Mouse (Mus musculus) ES-E14 (cell line): Measurements from ENCODE around the gene Pde4d. TPM values are rescaled to one million over a fixed set of nuclear protein-coding genes. Genes with fewer than 3 reads are reported as not detected.

Source experiments
- DNase-seq: peaks from one replicate; pipeline ENCODE4 v3.0.0-alpha.2; 2013; ENCODE audit warnings: low read depth, low spot score
- H3K27ac ChIP-seq: 2 replicates; pipeline ENCODE4 v1.5.1; 2012; ENCODE audit warnings: low read depth, mild to moderate bottlenecking, low read length, moderate library complexity, mixed read lengths; ENCODE audit not compliant: poor library complexity, insufficient read depth, severe bottlenecking
- H3K36me3 ChIP-seq: 2 replicates; pipeline ENCODE4 v1.6.1; 2012; ENCODE audit warnings: mild to moderate bottlenecking, low read length, moderate library complexity, mixed read lengths; ENCODE audit not compliant: control insufficient read depth, poor library complexity, insufficient read depth, severe bottlenecking
- H3K4me1 ChIP-seq, 2 experiments: fragments of 150-350 bp in 1 of 2; sonication (generic) in 1 of 2; 2 replicates each; pipeline ENCODE4 v1.6.1; 2012; ENCODE audit warnings: low read length in 2 of 2, mild to moderate bottlenecking in 1 of 2, mixed read lengths in 1 of 2; ENCODE audit not compliant: control insufficient read depth in 2 of 2, insufficient read depth in 2 of 2, poor library complexity in 1 of 2
- H3K4me3 ChIP-seq, 2 experiments: fragments of 150-350 bp in 1 of 2; sonication (generic) in 1 of 2; 2 replicates each; pipeline ENCODE4 v1.5.1; 2012; ENCODE audit warnings: low read length in 2 of 2, low read depth in 1 of 2, mild to moderate bottlenecking in 1 of 2, mixed read lengths in 1 of 2; ENCODE audit not compliant: insufficient read depth in 1 of 2, poor library complexity in 1 of 2, severe bottlenecking in 1 of 2
- H3K9ac ChIP-seq: 2 replicates; pipeline ENCODE4 v1.6.1; 2012; ENCODE audit warnings: low read depth, mild to moderate bottlenecking, low read length, mixed read lengths; ENCODE audit not compliant: poor library complexity, insufficient read depth, severe bottlenecking
- H3K9me3 ChIP-seq: fragments of 150-350 bp; sonication (generic); 2 replicates; pipeline ENCODE4 v1.6.1; 2012; ENCODE audit warnings: low read depth, mild to moderate bottlenecking, low read length; ENCODE audit not compliant: control insufficient read depth, insufficient read depth
- CHD2 ChIP-seq: IDR thresholded peaks from 2 replicates; pipeline ENCODE4 v1.6.1; 2014; ENCODE audit warnings: mild to moderate bottlenecking, low read depth, low read length, inconsistent platforms
- HCFC1 ChIP-seq: IDR thresholded peaks from 2 replicates; pipeline ENCODE4 v1.6.1; 2012; ENCODE audit warnings: low read length, inconsistent platforms, borderline replicate concordance; ENCODE audit not compliant: insufficient read depth
- MAFK ChIP-seq: IDR thresholded peaks from 2 replicates; pipeline ENCODE4 v1.6.1; 2014; ENCODE audit warnings: mild to moderate bottlenecking, low read depth, low read length, inconsistent platforms; ENCODE audit not compliant: insufficient read depth
- ZC3H11A ChIP-seq: IDR thresholded peaks from 2 replicates; pipeline ENCODE4 v1.6.1; 2012; ENCODE audit warnings: low read depth, mild to moderate bottlenecking, inconsistent platforms, low read length, borderline replicate concordance
- ZNF384 ChIP-seq: IDR thresholded peaks from 2 replicates; pipeline ENCODE4 v1.6.1; 2012; ENCODE audit warnings: low read depth, low read length, inconsistent platforms
- in situ Hi-C, 2 experiments: fragments of 600-800 bp; cut with MboI; formaldehyde crosslinking; loops; one replicate each; pipeline ENCODE4 v1.15.1; 2025; ENCODE audit warnings: low sequenced_read_pairs in 2 of 2, inconsistent platforms in 1 of 2; ENCODE audit not compliant: unreplicated experiment in 2 of 2
- total RNA-seq: library from RNA; depleted of rRNA; stranded (reverse); fragments of 300-350 nt; gene quantifications from 2 replicates; pipeline ENCODE4 v1.2.3, GENCODE M21; 2012

The Pde4d gene
- total RNA-seq, 1 experiment, result 10.4 TPM

DNA sequence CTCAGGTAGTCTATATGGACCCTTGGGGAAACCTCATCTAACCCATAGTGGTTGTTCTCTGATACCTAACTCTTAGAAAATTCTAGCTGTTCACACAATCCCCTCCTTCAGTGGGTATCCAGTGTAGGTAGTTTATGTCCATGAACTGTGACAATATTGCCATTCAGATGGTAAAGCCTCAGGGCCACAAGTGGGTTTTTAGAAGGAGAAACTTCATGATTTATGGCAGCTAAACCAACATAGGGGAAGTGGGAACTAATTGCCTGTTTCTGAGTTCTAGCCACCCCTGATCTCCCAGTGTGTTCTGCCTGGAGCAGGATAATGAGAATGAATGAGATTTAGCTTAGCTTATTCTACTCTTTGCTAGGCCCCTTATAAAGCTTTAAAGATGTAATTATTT, 43.1 kb downstream of the Pde4d start:
- in situ Hi-C loops, result no loop called here
- Histone ChIP-seq H3K4me1 (no peaks in the 10 kb centered on the region), H3K9ac (no peak overlapping the region), H3K36me3 (no peaks in the 10 kb centered on the region), H3K27ac (no peak overlapping the region), H3K9me3 (no peaks in the 10 kb centered on the region), H3K4me3 (no peak overlapping the region)
- DNase-seq, result no peak
- TF ChIP-seq ZNF384 (no peak), HCFC1 (no peak), ZC3H11A (no peak), MAFK (no peak), CHD2 (no peak)

DNA sequence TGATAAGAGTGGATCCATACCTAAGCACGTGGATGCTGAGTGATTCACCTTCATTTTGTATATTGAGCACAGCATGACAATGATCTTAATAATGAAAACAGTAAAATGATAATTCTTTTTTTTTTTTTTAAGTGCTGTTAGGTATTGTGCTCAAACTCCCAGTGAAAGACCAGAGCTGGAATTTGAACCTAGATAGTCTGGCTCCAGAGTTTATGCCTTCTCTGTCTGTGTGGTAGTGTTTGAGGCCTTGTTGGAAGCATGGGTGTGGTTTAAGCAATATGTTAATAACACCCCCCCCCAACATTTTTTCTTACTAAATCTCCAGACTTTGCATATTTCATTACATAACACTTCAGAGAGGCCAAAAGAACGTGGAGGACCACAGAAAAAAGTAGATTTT, 44.6 kb downstream of the Pde4d start:
- no peak for DNase-seq
- Histone ChIP-seq H3K9ac (no peak overlapping the region), H3K4me1 (no peaks in the 10 kb centered on the region), H3K27ac (no peak overlapping the region), H3K9me3 (no peaks in the 10 kb centered on the region), H3K36me3 (no peaks in the 10 kb centered on the region), H3K4me3 (no peak overlapping the region)
- in situ Hi-C loops, result no loop called here
- TF ChIP-seq CHD2, result no peak
- no peak for TF ChIP-seq ZC3H11A
- TF ChIP-seq MAFK, result no peak
- no peak for TF ChIP-seq HCFC1
- TF ChIP-seq ZNF384, result no peak

DNA sequence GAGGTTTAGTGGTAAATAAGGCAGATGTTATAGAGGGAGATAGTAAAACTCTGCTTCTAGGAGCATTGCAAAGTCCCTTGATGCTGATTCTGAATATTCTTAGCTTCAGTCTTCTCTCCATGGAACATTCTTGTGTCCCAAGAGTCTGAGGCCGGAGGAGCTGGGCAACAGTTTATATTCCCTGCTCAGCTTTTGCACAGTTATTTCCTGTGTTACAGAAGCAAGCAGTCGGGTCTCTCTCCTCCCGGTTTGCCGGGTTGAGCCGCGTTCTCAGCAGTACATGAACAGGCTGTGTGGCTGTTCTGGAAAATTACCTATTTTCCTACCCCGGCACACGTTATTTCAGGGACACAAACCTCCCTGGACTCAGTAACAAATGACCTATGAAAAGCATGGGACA, 48.0 kb downstream of the Pde4d start:
- Histone ChIP-seq H3K9ac (no peak overlapping the region), H3K36me3 (no peaks in the 10 kb centered on the region), H3K4me3 (no peak overlapping the region), H3K4me1 (no peaks in the 10 kb centered on the region), H3K9me3 (no peaks in the 10 kb centered on the region), H3K27ac (no peak overlapping the region)
- TF ChIP-seq ZC3H11A (no peak), HCFC1 (no peak), MAFK (no peak), ZNF384 (no peak), CHD2 (no peak)
- DNase-seq, result no peak
- in situ Hi-C loops, result no loop called here

DNA sequence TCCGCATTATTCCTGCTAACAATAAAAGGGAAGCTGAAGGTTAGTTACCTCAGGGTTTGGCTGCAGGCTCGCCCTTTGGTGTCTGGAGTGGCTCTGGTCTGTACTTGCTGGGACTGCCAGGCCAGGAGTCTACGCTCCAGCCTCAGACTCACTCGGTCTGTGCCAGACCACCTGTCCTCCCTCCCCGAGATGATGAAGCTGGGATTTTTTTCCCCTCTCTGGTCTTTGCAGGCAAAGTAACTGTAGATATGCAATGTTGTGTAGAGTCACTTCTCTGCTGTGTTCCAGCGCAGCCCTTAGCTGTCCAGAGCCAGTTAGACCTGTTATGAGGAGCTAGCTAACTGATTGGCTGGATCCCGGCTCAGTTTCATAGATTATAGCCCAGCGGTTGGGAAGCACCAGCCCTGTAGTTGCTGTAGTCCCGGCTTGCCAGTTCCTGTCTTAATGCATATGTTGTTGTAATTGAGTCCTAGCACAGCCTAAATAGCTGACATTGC, 48.5 kb downstream of the Pde4d start:
- no peak overlapping the region for H3K27ac ChIP-seq
- TF ChIP-seq HCFC1 (no peak), ZNF384 (no peak), ZC3H11A (no peak), CHD2 (no peak), MAFK (no peak)

DNA sequence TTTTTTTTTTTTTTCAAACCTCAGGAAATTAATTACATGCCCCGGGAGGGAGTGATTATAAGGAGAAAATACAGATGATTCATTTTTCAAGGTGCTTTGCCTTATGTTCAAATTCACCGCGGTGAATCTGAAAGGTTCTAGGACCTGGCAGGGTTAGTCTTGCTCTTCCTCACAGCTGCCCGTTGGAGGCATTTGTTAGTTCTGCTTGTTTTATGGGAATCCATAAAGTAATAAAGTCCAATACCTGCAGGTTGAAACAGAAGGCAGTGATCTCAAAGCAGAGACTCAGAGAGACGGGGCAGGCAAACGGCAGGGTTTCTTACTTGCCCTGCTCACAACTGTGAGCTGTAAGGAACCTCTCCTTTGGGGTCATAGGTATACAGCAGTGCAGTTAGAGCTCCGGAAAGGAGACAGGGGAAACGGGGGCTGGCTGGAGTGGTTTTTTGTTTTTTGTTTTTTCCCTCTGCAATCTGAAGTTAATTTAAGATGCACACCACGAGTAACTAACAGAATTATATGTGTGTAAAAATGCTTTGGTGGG, 49.1 kb downstream of the Pde4d start:
- no peaks in the 10 kb centered on the region for H3K9me3 ChIP-seq
- H3K4me1 ChIP-seq, result no peaks in the 10 kb centered on the region
- no peak for DNase-seq
- no peaks in the 10 kb centered on the region for H3K36me3 ChIP-seq
- H3K9ac ChIP-seq, result no peak overlapping the region
- TF ChIP-seq MAFK (no peak), CHD2 (no peak), ZC3H11A (no peak), HCFC1 (no peak), ZNF384 (no peak)
- in situ Hi-C loops, result no loop called here
- no peak overlapping the region for H3K27ac ChIP-seq
- no peak overlapping the region for H3K4me3 ChIP-seq

More for the DNA sequence above, 48.5 kb downstream of the Pde4d start:
- no peak for DNase-seq
- H3K4me1 ChIP-seq, result no peaks in the 10 kb centered on the region
- H3K36me3 ChIP-seq, result no peaks in the 10 kb centered on the region
- no peak overlapping the region for H3K4me3 ChIP-seq
- H3K9ac ChIP-seq, result no peak overlapping the region
- no peaks in the 10 kb centered on the region for H3K9me3 ChIP-seq
- in situ Hi-C loops, result no loop called here
